26 mouse cellular contexts compared by ENCODE assay signal in genomic region chr2:43931687-43932086, GRCm38 (mm10).
DNase-seq lines count a peak whose midpoint lies in the region; TF ChIP-seq lines count a peak whose summit lies in the region.
"Had no signal": no experiment of that assay in that cellular context is flagged by ENCODE, and none has a peak within 500 bp of the region (broad histone marks: within the 10 kb centered on the region; RNA-seq: fewer than 3 reads in every experiment).

No protein-coding gene starts in this region.

- no peaks in the 10 kb centered on the region for H3K9me3 ChIP-seq in E14TG2a.4 (ENCODE audit: low read length)
- H3K9me3 ChIP-seq: forebrain, embryonic 13.5 days; hindbrain, embryonic 13.5 days; limb, embryonic 10.5 days; limb, embryonic 15.5 days; liver, embryonic 13.5 days; midbrain, embryonic 13.5 days had no signal

- no peak for TF ChIP-seq CTCF in E14TG2a.4 (conservative IDR thresholded peaks at IDR 0.05; ENCODE audit: low read length)

- peaks cover 3% of the 10 kb centered on the region; the same call in 1 of the 2 replicates for H3K36me3 ChIP-seq in E14TG2a.4 (ENCODE audit: insufficient read depth, low read length)
- H3K36me3 ChIP-seq: hindbrain, embryonic 13.5 days; limb, embryonic 10.5 days; limb, embryonic 15.5 days; liver, embryonic 13.5 days; midbrain, embryonic 13.5 days had no signal

- peak overlapping the region; percentile 86 for H3K4me3 ChIP-seq in E14TG2a.4 (replicated peaks; ENCODE audit: low read length)
- H3K4me3 ChIP-seq: forebrain, embryonic 13.5 days; hindbrain, embryonic 13.5 days; limb, embryonic 10.5 days; limb, embryonic 15.5 days; liver, embryonic 13.5 days; midbrain, embryonic 13.5 days had no signal

- DNase-seq in 3134 (ENCODE audit: extremely low read depth, insufficient read length, low spot score) (peak; percentile 65), MN1 (ENCODE audit: low spot score) (peak; percentile 80), adipocyte (ENCODE audit: low spot score) (peak; percentile 58)
- no peak for DNase-seq in heart, adult 8-10 months (ENCODE audit: low spot score)
- no peak for DNase-seq in cerebellum, postnatal 36 days
- DNase-seq in thymus, postnatal 4 days, result no peak
- DNase-seq: adrenal gland, adult 8-10 months; B cell, adult 2 months; cerebellum, adult 2 months; cerebellum, postnatal 14 days; gastrocnemius, postnatal 14 days; heart, adult 11 months; heart, postnatal 36 days; kidney, adult 9 months; kidney, postnatal 10 days; liver, embryonic 13.5 days; lung, adult 18-20 months; right cerebral cortex, adult 18-20 months; spleen, adult 18-20 months; thymus, postnatal 14 days had no signal

- no peaks in the 10 kb centered on the region for H3K27me3 ChIP-seq in E14TG2a.4 (ENCODE audit: insufficient read depth, low read length)
- H3K27me3 ChIP-seq: forebrain, embryonic 13.5 days; hindbrain, embryonic 13.5 days; limb, embryonic 15.5 days; liver, embryonic 13.5 days; midbrain, embryonic 13.5 days had no signal

- no peaks in the 10 kb centered on the region for H3K4me1 ChIP-seq in E14TG2a.4 (replicated peaks; ENCODE audit: low read depth, low read length)
- H3K4me1 ChIP-seq: forebrain, embryonic 13.5 days; hindbrain, embryonic 13.5 days; limb, embryonic 10.5 days; limb, embryonic 15.5 days; liver, embryonic 13.5 days; midbrain, embryonic 13.5 days had no signal

Comparison
In these comparisons a context has a peak if more than half of its experiments do, and no peak if none do; other contexts are left out.
1. DNase-seq: peak in 3134 (single experiment), MN1 (single experiment) and adipocyte (single experiment); none in heart, adult 8-10 months (single experiment), cerebellum, postnatal 36 days (0 of 2) and thymus, postnatal 4 days (single experiment).